Mouse (Mus musculus): ENCODE data around the gene Ap4s1. TPM values are rescaled to one million over a fixed set of nuclear protein-coding genes. Genes with fewer than 3 reads are reported as not detected.
"Not testable (repeated sequence)": the region's sequence is repeated elsewhere in the genome, so short reads cannot be mapped to it uniquely, and the experiment has no call there.

Ap4s1 gene
- 10 to 100 TPM; 40.5 to 41.4 TPM for total RNA-seq (2021)
- long read RNA-seq, experiment 1, partial matches to known transcripts: 0 of 4 reads
- long read RNA-seq, experiment 1, other reads (novel, unspliced or antisense): 4 of 4 reads
- long read RNA-seq, experiment 2, partial matches to known transcripts: 0 of 2 reads
- long read RNA-seq, experiment 2, other reads (novel, unspliced or antisense): 2 of 2 reads

- intact Hi-C loops (cut with DNase I; ENCODE audit: low total_unique reads): no loop called here
Observed at GRCm38 (mm10) chr12:51690893-51691844, at the start of gene Ap4s1. Ap4s1 (plus strand) TSS chr12:51691033.

GRCm38 (mm10) chr12:51641871-51642270, 49.0 kb upstream of the Ap4s1 start:
- intact Hi-C loops (cut with DNase I; ENCODE audit: low total_unique reads): no loop called here
- no peak for DNase-seq

More at GRCm38 (mm10) chr12:51690893-51691844, at the start of gene Ap4s1:
- DNase-seq: peak; percentile 72

- DNase-seq; intact Hi-C loops (cut with DNase I; ENCODE audit: low total_unique reads): not testable (repeated sequence)
Observed at GRCm38 (mm10) chr12:51649401-51649800, 41.4 kb upstream of the Ap4s1 start.

DNA sequence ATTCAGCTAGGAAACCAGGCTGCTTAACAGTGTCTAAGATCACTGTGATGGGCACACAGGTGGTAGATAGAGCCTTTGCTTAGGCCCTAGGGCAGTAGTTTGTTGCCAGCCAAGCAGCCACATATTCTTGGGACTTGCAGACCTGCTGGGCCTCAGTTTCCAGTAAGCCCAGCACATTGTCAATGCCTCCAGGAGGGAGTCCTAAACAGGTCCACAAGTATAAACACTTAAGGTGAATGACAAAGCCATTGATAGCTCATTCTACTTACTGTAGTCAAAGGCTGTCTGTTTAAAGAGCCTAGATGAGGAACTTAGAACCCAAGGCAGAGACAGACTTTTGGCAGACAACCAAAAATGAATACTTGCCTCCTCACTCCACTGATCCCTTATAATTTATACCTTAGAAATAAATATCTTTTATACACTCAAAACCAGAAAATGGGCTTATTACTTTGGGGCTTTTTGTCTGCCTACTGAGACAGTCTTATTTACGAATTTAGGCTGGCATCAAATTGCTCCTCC, 34.8 kb upstream of the Ap4s1 start:
- DNase-seq: no peak
- intact Hi-C loops (cut with DNase I; ENCODE audit: low total_unique reads): no loop called here

DNA sequence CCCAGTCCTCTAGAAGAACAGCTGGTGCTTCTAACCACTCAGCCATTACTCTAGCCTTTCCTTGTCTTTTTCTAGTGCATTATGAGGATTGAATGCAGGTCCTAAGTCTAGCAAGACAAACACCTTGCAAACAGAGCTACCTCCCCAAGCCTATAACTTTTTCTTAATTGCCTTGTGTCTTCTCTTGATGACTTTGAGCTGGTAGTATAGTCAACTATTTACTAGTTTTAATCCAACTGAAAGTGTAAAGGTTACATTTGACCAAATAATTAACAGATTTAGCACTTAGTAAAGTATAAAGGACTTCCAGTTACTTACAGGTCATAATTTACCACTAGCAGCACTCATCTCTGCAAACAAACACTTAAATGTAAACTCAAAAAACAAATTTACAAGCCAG, 27.8 kb upstream of the Ap4s1 start:
- DNase-seq: no peak
- intact Hi-C loops (cut with DNase I; ENCODE audit: low total_unique reads): loop anchor here (5.0 kb wide), 1 partner anchor 79 kb away; no protein-coding TSS in a partner anchor

DNA sequence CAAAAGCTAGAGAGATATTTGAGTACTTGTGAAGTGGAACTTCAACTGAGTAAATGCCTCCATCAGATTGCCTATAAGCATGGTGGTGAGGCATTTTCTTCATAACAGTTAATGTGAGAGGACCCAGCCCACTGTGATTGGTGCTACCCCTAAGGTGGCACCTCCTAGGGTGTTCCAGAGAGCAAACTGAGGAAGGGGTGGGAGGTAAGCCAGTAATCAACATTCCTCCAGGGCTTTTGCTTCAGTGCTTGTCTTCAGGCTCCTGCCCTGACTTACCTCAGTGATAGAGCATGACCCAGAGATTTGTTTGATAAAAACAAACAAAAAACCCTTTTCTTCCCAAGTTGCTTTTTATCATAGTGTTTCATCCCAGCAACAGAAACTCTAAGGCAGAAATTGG, 26.9 kb upstream of the Ap4s1 start:
- DNase-seq: no peak
- intact Hi-C loops (cut with DNase I; ENCODE audit: low total_unique reads): loop anchor here (5.0 kb wide), 1 partner anchor 78 kb away; no protein-coding TSS in a partner anchor

GRCm38 (mm10) chr12:51666708-51667430, 24.0 kb upstream of the Ap4s1 start:
- DNase-seq: no peak
- intact Hi-C loops (cut with DNase I; ENCODE audit: low total_unique reads): no loop called here

- no peak for DNase-seq
- intact Hi-C loops (cut with DNase I; ENCODE audit: low total_unique reads): loop anchor here (5.0 kb wide), 1 partner anchor 61 kb away; no protein-coding TSS in a partner anchor
Observed at GRCm38 (mm10) chr12:51671231-51671891, 19.5 kb upstream of the Ap4s1 start.

DNA sequence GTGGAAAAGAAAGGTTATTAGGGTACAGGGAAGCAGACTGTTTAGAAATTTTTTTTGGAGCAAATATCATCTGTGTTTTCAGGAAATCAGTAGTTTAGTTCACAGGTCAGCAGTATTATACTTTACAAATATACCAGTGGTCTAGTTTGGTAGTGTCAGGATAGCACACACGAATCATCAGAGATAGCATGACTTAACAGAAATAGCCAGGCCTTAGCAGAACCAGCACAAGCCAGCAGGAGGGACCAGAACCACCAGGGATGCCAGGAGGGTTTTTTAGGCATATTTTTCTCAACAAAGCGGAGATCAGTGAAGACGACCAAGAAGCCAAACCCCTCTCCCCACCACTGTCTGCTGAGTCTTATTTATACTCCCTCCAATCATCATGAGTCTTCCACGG, 17.6 kb upstream of the Ap4s1 start:
- intact Hi-C loops (cut with DNase I; ENCODE audit: low total_unique reads): loop anchor here (5.0 kb wide), 1 partner anchor 59 kb away; no protein-coding TSS in a partner anchor
- DNase-seq: no peak

DNA sequence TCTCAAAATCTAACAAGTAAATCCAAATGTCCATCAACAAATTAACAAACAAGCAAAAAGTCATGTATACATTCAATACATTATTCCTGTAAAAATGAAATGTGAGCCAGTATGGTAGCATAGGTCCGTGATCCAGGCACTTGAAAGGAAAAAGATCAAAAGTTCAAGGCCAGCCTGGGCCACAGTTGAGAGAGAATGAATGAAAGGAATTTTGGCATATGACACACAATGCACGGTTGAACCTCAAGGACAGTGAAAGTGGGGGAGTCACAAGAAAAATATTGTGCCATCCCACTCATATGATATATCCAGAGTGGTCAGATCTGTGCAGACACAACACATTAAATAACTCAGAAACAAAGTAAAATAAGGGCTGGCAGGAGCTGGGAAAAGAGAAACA, 14.4 kb upstream of the Ap4s1 start:
- intact Hi-C loops (cut with DNase I; ENCODE audit: low total_unique reads): no loop called here
- DNase-seq: no peak

DNA sequence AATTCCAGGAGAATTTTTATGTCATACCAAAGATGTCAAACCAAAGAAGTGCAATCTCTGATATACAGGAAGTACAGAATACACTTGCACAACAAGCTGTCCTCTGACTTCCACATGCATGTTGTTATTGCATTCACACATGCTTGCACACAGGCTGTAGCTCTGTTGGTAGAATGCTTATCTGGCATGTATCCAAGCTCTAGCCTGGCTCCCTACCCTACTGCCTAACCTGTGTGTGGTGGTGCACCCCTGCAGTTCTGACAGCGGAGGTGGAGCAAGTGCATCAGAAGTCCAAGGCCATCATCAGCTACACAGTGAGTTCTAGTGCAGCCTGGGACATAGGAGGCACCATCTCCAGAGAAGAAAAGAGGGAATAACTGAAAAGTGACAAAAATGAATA, 12.0 kb upstream of the Ap4s1 start:
- no peak for DNase-seq
- intact Hi-C loops (cut with DNase I; ENCODE audit: low total_unique reads): no loop called here

GRCm38 (mm10) chr12:51688546-51688945, 2.3 kb upstream of the Ap4s1 start:
- DNase-seq: no peak
- intact Hi-C loops (cut with DNase I; ENCODE audit: low total_unique reads): no loop called here

- peak; percentile 97 for DNase-seq
- intact Hi-C loops (cut with DNase I; ENCODE audit: low total_unique reads): no loop called here
Observed at GRCm38 (mm10) chr12:51691845-51692632, 1.2 kb downstream of the Ap4s1 start, which contains the start of gene Strn3. Strn3 (minus strand) TSS chr12:51691897.

- DNase-seq; intact Hi-C loops (cut with DNase I; ENCODE audit: low total_unique reads): not testable (repeated sequence)
Observed at GRCm38 (mm10) chr12:51692870-51693269, 2.0 kb downstream of the Ap4s1 start.

DNA sequence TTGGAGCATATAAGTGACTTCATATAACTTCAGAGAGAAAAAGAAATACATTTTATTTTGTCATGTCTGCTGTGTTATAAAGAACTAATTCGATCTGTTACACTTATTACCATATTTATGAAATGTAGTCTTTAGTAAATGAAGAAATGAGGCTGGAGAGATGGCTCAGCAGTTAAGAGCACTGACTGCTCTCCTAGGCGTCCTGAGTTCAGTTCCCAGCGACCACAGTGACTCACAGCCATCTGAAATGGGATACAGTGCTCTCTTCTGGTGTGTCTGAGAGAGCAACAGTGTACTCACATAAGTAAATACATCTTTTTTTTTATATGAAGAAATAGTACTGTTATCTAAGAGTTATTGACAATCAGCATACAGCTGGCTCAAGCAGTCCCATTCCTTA, 2.6 kb downstream of the Ap4s1 start:
- intact Hi-C loops (cut with DNase I; ENCODE audit: low total_unique reads): no loop called here
- no peak for DNase-seq

DNA sequence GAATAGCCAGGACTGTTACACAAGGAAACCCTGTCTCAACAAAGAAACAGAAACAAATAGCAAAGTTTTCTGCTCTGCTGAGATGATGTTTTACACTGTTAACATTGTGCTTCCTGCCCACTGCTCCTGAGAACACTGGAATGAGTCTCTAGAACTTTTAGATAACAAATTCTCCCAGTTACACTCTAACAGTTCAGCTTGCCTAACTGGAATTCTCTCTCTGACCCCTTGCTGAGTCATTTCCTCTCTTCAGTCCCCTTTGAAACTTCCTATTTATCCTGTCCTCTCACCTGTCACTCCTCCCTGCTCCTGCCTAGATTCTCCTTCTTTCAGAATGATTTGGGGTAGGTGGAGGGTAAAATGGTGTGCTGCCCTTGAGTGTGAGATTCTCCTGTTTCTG, 3.3 kb downstream of the Ap4s1 start:
- intact Hi-C loops (cut with DNase I; ENCODE audit: low total_unique reads): no loop called here

DNA sequence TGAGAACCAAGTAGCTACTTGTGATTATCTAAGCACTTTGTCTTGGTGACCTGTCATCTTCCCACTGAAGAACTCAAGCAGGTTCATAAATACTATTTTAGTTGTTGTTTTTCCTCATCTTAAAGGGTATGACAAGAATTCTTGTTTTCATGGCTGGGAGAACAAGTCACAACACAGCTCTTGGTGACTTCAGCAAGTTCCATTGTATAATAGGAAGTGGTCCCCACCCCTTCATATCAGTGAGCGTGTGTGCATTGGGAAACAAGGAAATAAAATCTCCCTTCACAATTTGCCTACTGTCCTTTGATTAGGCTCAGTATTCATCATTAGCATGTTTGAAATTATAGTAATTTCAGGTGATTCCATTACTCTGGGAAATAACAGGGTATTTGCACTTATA, 4.1 kb downstream of the Ap4s1 start:
- DNase-seq: no peak
- intact Hi-C loops (cut with DNase I; ENCODE audit: low total_unique reads): loop anchor here (5.0 kb wide), 1 partner anchor 37 kb away; no protein-coding TSS in a partner anchor

More for the DNA sequence above, 3.3 kb downstream of the Ap4s1 start:
- DNase-seq: no peak

- intact Hi-C loops (cut with DNase I; ENCODE audit: low total_unique reads): loop anchor here (5.0 kb wide), 1 partner anchor 36 kb away; no protein-coding TSS in a partner anchor
- no peak for DNase-seq
Observed at GRCm38 (mm10) chr12:51696157-51696556, 5.3 kb downstream of the Ap4s1 start.
